Comparison of ENCODE assay signal across 18 mouse cellular contexts in the genomic region with DNA sequence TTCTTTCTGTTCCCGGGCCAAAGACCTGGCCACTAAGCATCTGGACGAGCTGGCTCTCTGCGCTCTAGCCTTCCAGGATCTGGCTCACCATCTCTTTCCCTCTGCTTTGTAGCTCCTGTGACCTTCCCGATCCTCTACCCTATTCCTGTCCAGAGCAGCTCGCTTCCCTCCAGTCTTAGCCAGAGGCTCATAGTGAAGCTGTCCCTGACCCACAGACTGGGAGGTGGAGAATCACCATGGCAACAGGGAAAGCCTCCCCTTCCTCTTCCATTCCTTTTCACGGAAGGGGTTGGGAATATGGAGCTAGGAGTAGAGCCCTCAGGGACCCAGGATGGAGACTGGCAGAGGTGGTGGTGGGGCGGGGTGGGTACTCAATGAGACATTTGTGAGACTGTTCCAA. TPM values are rescaled to one million over a fixed set of nuclear protein-coding genes. Genes with fewer than 3 reads are reported as not detected.
DNase-seq lines count a peak whose midpoint lies in the region; ATAC-seq and TF ChIP-seq lines count a peak whose summit lies in the region.
"Had no signal": no experiment of that assay in that cellular context is flagged by ENCODE, and none has a peak within 500 bp of the region (broad histone marks: within the 10 kb centered on the region; RNA-seq: fewer than 3 reads in every experiment).

No protein-coding gene starts in this region.

- WGBS in forebrain, postnatal 0 days = 29% methylated on average over 7 of the region's 7 CpGs
- 28% methylated on average over 7 of the region's 7 CpGs for WGBS in forebrain, embryonic 15.5 days
- 29% methylated on average over 7 of the region's 7 CpGs for WGBS in hindbrain, postnatal 0 days
- WGBS in neural tube, embryonic 13.5 days = 30% methylated on average over 7 of the region's 7 CpGs

- H3K9me3 ChIP-seq in forebrain, postnatal 0 days (ENCODE audit: low read length) = no peaks in the 10 kb centered on the region
- H3K9me3 ChIP-seq in forebrain, embryonic 15.5 days = no peaks in the 10 kb centered on the region
- no peaks in the 10 kb centered on the region for H3K9me3 ChIP-seq in hindbrain, postnatal 0 days (ENCODE audit: low read length)
- H3K9me3 ChIP-seq in neural tube, embryonic 13.5 days = no peaks in the 10 kb centered on the region
- H3K9me3 ChIP-seq: lung, embryonic 15.5 days; megakaryocyte, embryonic 14.5 days had no signal

- H3K4me3 ChIP-seq in forebrain, postnatal 0 days (ENCODE audit: low read depth, low read length) = no peak overlapping the region
- no peak overlapping the region for H3K4me3 ChIP-seq in forebrain, embryonic 15.5 days
- no peak overlapping the region for H3K4me3 ChIP-seq in hindbrain, postnatal 0 days (ENCODE audit: low read length)
- no peak overlapping the region for H3K4me3 ChIP-seq in neural tube, embryonic 13.5 days
- H3K4me3 ChIP-seq: layer of hippocampus, adult 2 months; lung, embryonic 15.5 days; megakaryocyte, embryonic 14.5 days had no signal

- H3K27me3 ChIP-seq in forebrain, postnatal 0 days (ENCODE audit: insufficient read depth, low read length) = no peaks in the 10 kb centered on the region
- peaks cover 12% of the 10 kb centered on the region; the same call in 1 of the 2 replicates for H3K27me3 ChIP-seq in forebrain, embryonic 15.5 days
- no peaks in the 10 kb centered on the region for H3K27me3 ChIP-seq in hindbrain, postnatal 0 days (ENCODE audit: insufficient read depth, low read length)
- peaks cover 20% of the 10 kb centered on the region for H3K27me3 ChIP-seq in neural tube, embryonic 13.5 days

- peak; percentile 66 for ATAC-seq in forebrain, postnatal 0 days
- no peak for ATAC-seq in forebrain, embryonic 15.5 days (replicated peaks)
- ATAC-seq in hindbrain, postnatal 0 days = peak; percentile 59
- ATAC-seq in neural tube, embryonic 13.5 days (ENCODE audit: low read depth) = peak; percentile 25; the same call in 1 of the 2 replicates

- no peak overlapping the region for H3K9ac ChIP-seq in forebrain, postnatal 0 days
- no peak overlapping the region for H3K9ac ChIP-seq in forebrain, embryonic 15.5 days (replicated peaks)
- 0 out of 2 replicates have a peak overlapping the region, but pooled peaks have one; percentile 13 for H3K9ac ChIP-seq in hindbrain, postnatal 0 days (replicated peaks; ENCODE audit: low read length)
- no peak overlapping the region for H3K9ac ChIP-seq in neural tube, embryonic 13.5 days
- H3K9ac ChIP-seq: lung, embryonic 15.5 days had no signal

- H3K27ac ChIP-seq in forebrain, postnatal 0 days (ENCODE audit: low read depth, low read length) = no peak overlapping the region
- H3K27ac ChIP-seq in forebrain, embryonic 15.5 days (replicated peaks) = no peak overlapping the region
- H3K27ac ChIP-seq in hindbrain, postnatal 0 days = peak overlapping the region; percentile 68; the same call in 1 of the 2 replicates
- H3K27ac ChIP-seq in neural tube, embryonic 13.5 days (replicated peaks) = no peak overlapping the region
- H3K27ac ChIP-seq: layer of hippocampus, adult 2 months; lung, embryonic 15.5 days had no signal

- H3K36me3 ChIP-seq in forebrain, postnatal 0 days (ENCODE audit: insufficient read depth) = no peaks in the 10 kb centered on the region
- H3K36me3 ChIP-seq in forebrain, embryonic 15.5 days = no peaks in the 10 kb centered on the region
- H3K36me3 ChIP-seq in hindbrain, postnatal 0 days (ENCODE audit: insufficient read depth, low read length) = no peaks in the 10 kb centered on the region
- H3K36me3 ChIP-seq in neural tube, embryonic 13.5 days = no peaks in the 10 kb centered on the region
- H3K36me3 ChIP-seq: lung, embryonic 15.5 days had no signal

- no peak overlapping the region for H3K4me2 ChIP-seq in forebrain, postnatal 0 days (ENCODE audit: low read depth)
- H3K4me2 ChIP-seq in forebrain, embryonic 15.5 days (replicated peaks) = no peak overlapping the region
- H3K4me2 ChIP-seq in hindbrain, postnatal 0 days (ENCODE audit: low read depth, low read length) = no peak overlapping the region
- no peak overlapping the region for H3K4me2 ChIP-seq in neural tube, embryonic 13.5 days
- H3K4me2 ChIP-seq: heart, embryonic 11.5 days; lung, embryonic 15.5 days had no signal

- TF ChIP-seq CTCF in forebrain, postnatal 0 days (IDR thresholded peaks at IDR 0.05; ENCODE audit: low read depth) = no peak
- no peak for TF ChIP-seq CTCF in hindbrain, postnatal 0 days (IDR thresholded peaks at IDR 0.05; ENCODE audit: low read depth)

- no peaks in the 10 kb centered on the region for H3K4me1 ChIP-seq in forebrain, postnatal 0 days (ENCODE audit: insufficient read depth)
- H3K4me1 ChIP-seq in forebrain, embryonic 15.5 days = peaks cover 29% of the 10 kb centered on the region
- H3K4me1 ChIP-seq in hindbrain, postnatal 0 days (ENCODE audit: insufficient read depth, low read length) = peaks cover 17% of the 10 kb centered on the region
- H3K4me1 ChIP-seq in neural tube, embryonic 13.5 days (replicated peaks) = peaks cover 27% of the 10 kb centered on the region
- H3K4me1 ChIP-seq: megakaryocyte, embryonic 14.5 days had no signal

- DNase-seq in forebrain, postnatal 0 days = no peak
- DNase-seq in embryo, embryonic 10.5 days (ENCODE audit: low spot score) = peak; percentile 51
- peak; percentile 64 for DNase-seq in hindbrain, postnatal 0 days (ENCODE audit: low spot score)
- DNase-seq in heart, adult 18-20 months = no peak
- no peak for DNase-seq in kidney, adult 8-10 months
- DNase-seq in heart, adult 11 months = no peak
- DNase-seq: cerebellum, adult 18-20 months; gastrocnemius, postnatal 14 days; heart, postnatal 4 days; kidney, adult 2 months had no signal

RNA-seq across cellular contexts. Expression of a gene that starts 38.0 kb away (rescaled TPM):
- total RNA-seq in forebrain, postnatal 0 days (2014; rRNA removed) = 2.4 and 7.9 TPM in 2 replicates
- 2.5 and 5.3 TPM in 2 replicates for polyA plus RNA-seq in forebrain, postnatal 0 days (2015; fragmentation: Nextera tagmentation; extraction: Ambion mirVana)
- 3.4 and 4.8 TPM in 2 replicates for polyA plus RNA-seq in forebrain, embryonic 15.5 days (2015; fragmentation: Nextera tagmentation; extraction: Ambion mirVana)
- total RNA-seq in hindbrain, postnatal 0 days (2014; rRNA removed) = 49.7 and 52.0 TPM in 2 replicates
- 28.9 and 32.0 TPM in 2 replicates for polyA plus RNA-seq in hindbrain, postnatal 0 days (2015; fragmentation: Nextera tagmentation; extraction: Ambion mirVana)
- polyA plus RNA-seq in neural tube, embryonic 13.5 days (2015; fragmentation: Nextera tagmentation; extraction: Ambion mirVana) = 50.0 and 58.8 TPM in 2 replicates
- not detected for total RNA-seq in heart, adult 18-20 months (2021)
- total RNA-seq: gastrocnemius, postnatal 14 days; heart, postnatal 4 days; liver, adult 2 months had no signal
- polyA plus RNA-seq: C2C12; liver, adult 2 months had no signal

RNA-seq across cellular contexts. Expression of a gene that starts 50.0 kb away (rescaled TPM):
- 25.5 and 38.9 TPM in 2 replicates for total RNA-seq in forebrain, postnatal 0 days (2014; rRNA removed)
- 34.1 and 40.4 TPM in 2 replicates for polyA plus RNA-seq in forebrain, postnatal 0 days (2015; fragmentation: Nextera tagmentation; extraction: Ambion mirVana)
- polyA plus RNA-seq in forebrain, embryonic 15.5 days (2015; fragmentation: Nextera tagmentation; extraction: Ambion mirVana) = 54.0 and 54.8 TPM in 2 replicates
- 17.2 and 36.0 TPM in 2 replicates for total RNA-seq in hindbrain, postnatal 0 days (2014; rRNA removed)
- polyA plus RNA-seq in hindbrain, postnatal 0 days (2015; fragmentation: Nextera tagmentation; extraction: Ambion mirVana) = 42.7 and 44.4 TPM in 2 replicates
- 50.0 and 51.7 TPM in 2 replicates for polyA plus RNA-seq in neural tube, embryonic 13.5 days (2015; fragmentation: Nextera tagmentation; extraction: Ambion mirVana)
- 10 to 100 TPM; 14.1 to 15.8 TPM for total RNA-seq in heart, adult 18-20 months (2021)

Comparison
In these comparisons a context has a peak if more than half of its experiments do, and no peak if none do; other contexts are left out.
1. DNase-seq: peak in embryo, embryonic 10.5 days (single experiment) and hindbrain, postnatal 0 days (single experiment); none in forebrain, postnatal 0 days (single experiment), heart, adult 18-20 months (0 of 2), kidney, adult 8-10 months (0 of 2) and heart, adult 11 months (single experiment).